Mouse (Mus musculus) lung, adult 18-20 months (tissue): ENCODE data around the gene H2-Aa.
"Not testable (repeated sequence)": the region's sequence is repeated elsewhere in the genome, so short reads cannot be mapped to it uniquely, and the experiment has no call there.

Source experiments
- DNase-seq, 2 experiments: peaks; one replicate each; pipeline ENCODE4 v3.0.0; 2022; ENCODE audit warnings: mixed read lengths in 2 of 2

Gene H2-Aa

DNA sequence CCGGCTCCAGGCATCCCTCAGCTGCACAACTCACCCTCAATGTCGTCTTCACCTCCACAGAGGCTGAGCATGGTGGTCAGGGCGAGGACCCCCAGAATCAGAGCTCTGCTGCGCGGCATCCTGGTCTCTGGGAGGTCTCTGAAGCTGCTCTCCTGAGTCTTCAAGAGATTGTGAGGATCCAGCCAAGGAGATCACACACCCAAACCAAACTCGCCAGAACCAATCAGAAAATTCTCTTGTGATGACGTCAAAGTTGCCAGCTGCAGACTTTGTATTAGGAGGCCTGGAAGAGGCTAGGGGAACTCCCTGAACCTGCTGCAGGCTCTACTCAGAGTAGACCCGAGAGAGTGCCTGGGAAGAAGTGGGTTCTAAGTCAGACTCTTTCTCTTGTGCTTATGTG is at the start of gene H2-Aa:
TSS of gene H2-Aa (minus strand) at position 176 of the 400 bp plus-strand sequence.
- peak; percentile 93 to 94 for DNase-seq

DNA sequence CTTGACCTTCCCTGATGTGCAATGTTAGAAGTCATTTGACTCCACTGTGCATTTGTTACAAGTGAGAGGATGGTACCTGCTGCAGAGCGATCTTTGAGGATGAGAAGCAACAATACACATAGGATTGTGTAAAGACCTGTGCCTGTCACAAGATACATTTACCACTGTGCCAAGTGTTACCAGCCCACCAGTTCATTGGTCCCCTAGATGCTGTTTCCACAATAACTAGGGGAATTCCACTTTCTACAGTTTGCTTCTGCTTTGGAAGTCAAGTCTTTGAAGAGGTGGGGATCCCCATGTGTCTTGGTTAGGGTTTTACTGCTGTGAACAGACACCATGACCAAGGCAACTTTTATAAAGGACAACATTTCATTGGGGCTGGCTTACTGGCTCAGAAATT is 43.6 kb upstream of the H2-Aa start:
- DNase-seq, result no peak

DNA sequence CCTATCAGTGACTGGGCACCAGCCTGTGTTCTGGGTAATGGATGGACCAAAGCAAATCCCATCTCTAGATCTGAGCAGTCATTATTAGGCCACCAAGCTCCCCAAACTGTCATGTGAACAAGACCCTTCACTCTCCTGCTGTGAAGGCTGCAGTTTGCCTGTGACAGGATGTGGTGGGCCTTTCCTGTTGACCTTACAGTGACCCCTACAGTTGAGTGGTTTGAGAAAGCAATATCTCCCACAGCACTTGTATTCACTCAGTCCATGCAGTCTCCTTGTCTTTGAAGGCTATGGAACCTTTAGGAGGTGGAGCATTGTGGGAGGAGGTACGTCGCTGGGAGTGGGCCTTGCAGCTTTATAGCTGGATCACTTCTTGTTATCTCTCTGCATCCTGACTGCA is 42.2 kb upstream of the H2-Aa start:
- DNase-seq, result no peak

DNA sequence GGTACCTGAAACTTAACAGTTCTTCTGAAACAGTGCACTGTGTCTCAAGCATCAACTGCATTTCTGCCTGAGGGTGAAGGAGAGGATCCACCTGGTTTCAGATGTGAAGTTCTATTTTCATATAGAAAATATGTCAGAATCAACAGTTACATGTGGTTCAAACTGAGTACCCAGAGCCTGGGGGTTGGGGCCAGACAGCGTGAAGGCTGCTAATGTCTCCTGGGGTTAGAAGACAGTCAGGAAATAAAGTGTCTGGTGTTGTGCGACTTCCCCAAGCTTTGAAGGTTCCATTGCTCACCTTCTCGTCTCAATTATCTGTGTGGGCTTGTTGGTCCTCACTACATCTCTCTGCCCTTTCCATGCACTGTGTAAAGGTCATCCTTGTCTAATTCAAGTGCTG is 38.8 kb upstream of the H2-Aa start:
- DNase-seq, result no peak

DNA sequence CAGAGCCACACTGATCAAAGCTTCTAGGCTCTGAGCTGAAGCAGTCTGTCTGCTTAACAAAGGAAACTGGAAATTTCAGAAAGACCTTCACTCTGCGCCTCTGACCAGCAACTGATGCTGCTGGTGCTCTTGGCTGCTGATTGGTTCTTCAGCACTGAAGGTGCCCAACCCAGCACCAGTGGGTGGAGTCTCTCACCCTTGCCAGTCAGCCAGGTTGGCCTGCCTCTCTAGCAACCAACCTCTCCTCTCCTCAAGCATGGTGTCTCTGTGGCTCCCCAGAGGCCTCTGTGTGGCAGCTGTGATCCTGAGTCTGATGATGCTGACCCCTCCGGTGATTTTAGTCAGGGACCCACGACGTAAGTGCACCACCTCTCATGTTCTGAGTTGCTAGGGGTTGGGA is 37.8 kb upstream of the H2-Aa start, which contains the start of gene H2-Eb2:
TSS of gene H2-Eb2 (plus strand) at position 230 of the 400 bp plus-strand sequence.
- peak; percentile 38 to 41 for DNase-seq

DNA sequence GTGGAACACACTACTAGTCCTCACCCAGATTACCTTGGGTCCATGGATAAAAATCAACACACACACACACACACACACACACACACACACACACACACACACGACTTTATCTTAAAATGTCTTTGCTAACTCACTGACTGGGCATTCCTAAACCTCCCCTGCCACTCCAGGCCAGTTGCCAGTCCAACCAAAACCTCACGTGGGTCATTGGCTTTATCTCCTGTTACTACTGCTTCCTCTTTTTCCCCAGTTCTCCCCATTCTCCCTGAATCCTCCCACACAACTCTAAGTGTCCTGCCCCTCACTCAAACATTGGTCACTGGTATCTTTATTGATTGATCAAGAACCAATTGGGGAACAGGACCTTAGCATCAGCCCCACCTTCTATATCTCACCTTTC is 29.7 kb upstream of the H2-Aa start:
- no peak for DNase-seq

DNA sequence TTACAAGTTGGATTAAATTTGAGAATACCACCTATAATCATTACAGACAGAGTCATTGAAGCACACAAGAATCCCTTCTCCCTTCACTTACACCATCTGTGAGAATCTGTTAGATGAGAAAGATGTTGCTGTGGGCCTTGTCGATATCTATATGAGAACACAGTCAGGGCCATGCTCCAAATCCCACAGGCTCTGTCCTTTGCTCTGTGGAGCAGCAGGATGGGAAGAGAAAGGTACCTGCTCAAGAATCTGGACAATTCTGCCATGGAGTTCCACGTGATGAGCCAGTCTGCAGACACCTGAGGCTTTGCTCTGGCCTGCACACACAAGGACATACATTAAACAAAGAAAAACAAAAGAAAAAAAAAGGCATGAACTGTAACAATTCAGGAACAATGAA is 29.1 kb upstream of the H2-Aa start:
- DNase-seq, result no peak

DNA sequence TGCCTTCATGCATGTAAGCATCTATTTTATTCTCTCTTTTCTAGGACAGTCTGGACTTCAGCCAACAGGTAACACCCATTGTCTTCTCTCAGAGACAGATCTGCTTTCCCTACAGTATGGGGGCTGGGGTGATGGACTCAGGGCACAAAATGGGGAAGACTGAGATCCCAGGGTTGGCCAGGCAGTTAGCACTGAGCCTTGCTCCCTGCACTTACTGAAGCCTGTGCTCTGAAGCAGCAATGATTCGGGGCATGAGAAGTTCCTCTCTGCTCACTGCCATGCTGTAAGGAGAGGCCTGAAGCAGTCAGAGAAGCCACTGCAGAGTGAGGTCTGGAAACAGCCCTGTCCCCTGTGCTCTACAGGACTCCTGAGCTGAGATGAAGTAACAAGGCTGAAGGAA is 27.9 kb upstream of the H2-Aa start:
- no peak for DNase-seq

DNA sequence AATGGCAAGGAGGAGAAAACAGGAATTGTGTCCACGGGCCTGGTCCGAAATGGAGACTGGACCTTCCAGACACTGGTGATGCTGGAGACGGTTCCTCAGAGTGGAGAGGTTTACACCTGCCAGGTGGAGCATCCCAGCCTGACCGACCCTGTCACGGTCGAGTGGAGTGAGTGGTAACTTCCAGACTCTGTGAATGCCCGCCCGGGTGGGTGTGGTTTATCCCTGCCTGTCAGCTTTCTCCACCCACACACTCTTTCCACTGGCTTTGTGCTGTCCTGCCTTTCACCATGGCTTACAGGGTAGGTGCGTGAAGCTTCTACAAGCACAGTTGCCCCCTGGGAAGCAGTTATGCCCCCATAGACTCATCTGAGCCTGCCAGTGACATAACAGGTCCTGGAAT is 26.7 kb upstream of the H2-Aa start:
- DNase-seq, result no peak

DNA sequence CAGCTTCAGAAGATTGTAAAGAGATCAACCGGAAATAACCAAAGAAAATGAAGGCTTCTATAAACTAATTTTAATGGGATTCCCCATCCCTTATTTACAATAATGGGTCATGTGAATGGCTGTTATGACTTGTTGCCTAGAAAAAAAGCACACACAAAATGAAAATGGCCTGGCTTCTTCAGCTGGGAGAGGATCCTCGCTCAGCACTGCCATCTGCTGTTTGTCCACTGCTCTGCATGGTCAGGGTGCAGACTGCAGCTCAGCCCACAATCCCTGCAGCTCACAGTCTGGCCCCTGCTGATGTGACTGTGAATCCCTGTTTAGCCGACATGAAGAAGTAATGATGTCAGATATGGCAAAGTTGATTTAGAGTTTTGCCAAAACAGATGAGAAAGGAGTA is 25.8 kb upstream of the H2-Aa start:
- DNase-seq, result peak; percentile 65 to 75

DNA sequence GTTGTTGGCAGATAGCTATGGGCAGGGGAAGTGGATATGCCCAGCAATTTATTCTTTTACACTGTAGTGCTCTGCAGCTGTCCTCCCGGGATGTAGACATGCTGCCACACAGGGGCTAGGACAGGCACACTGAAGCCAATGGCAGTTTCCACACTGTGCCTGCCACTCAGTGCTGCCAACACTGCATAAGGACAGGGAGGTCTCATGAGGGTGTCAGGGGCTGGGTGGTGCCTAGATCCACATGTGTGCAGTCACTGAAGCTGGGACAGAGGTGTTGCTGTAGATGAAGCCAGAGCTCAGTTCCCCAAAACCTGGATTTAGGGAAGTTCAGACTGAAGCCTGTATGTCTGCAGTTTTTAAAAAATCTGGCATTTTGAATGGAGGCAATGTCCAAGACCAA is 24.6 kb upstream of the H2-Aa start:
- DNase-seq, result no peak

DNA sequence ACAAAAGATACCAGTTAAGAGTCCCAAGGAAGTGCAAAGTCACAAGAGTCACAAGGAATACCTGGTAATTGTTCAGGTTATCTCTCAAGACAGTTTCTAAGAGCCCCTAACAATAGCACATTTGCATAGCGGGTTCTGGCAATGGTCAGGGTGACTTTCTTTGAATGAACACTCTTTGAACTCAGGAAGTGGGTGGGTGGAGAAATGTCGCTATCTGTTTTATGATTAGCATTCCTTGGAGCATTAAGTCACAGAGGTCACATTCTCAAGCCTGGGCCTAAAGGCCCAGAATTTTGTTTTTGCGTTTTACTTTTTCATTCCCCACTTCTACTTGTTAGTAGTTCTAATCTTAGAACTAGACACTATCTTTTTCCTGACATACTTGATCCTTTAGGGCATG is 22.9 kb upstream of the H2-Aa start:
- DNase-seq, result not testable (repeated sequence)

DNA sequence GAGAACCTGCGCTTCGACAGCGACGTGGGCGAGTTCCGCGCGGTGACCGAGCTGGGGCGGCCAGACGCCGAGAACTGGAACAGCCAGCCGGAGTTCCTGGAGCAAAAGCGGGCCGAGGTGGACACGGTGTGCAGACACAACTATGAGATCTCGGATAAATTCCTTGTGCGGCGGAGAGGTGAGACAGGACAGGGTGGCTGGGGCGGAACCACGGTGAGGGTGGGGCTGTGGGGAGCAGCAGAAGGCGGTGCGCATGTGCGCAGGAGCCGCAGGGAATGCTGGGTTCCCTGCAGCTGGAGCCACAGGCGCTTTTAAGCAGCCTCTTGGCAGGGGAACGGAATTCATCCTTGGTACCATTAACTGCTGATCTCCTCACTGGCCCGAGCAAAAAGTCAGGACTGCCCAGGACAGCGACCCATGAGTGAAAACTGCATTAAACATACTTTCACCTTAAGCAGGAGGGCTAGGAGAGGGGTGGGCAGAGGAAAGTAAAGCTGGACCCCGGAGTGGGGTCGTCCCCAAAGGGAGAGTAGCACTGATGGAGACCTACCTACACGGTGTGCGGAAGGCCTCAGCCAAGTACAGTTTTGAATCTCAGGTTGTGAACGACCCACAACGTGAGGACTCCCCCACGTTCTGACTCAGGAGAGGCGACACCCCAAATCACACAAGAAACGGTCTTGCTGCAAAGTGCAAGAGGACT is 22.2 kb upstream of the H2-Aa start:
- DNase-seq, result peak; percentile 78 to 82

DNA sequence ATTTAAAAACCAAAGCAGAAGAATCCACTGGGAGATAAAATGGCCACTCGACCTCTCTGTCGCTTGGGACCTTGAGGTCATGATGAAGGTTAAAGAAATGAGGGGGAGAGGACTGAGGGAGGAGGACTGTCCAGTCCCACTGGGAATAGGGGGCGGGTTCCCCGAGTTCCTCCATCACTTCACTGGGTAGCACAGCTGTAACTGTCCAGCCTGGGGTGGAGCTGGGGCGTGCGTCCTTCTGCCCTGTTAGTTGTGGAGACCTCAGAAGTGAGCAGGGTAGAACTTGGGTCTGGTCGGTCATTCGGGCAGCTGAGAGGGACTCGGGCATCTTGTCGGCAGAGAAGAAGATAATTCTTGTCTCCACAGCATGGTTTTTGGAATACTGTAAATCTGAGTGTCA is 21.6 kb upstream of the H2-Aa start:
- no peak for DNase-seq

DNA sequence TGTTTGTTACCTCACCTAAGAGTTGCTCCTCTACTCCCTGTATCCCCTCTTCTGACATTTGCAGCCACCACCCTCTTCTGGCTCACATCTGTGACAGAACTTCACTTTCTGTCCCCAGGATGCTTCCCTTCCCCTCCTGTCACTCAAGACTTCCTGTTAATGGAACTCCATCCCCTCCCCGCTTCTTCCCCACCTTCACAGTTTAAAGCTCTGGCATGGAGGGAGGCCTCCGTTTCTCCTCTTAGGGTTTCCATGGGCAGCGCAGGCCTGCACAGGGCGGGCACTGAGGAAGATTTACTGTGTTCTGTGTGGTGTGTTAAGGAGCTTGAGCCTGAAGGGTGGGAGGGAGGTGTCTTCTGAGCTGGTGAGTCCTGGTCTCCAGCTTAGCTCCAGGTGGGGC is 20.5 kb upstream of the H2-Aa start:
- DNase-seq, result no peak

DNA sequence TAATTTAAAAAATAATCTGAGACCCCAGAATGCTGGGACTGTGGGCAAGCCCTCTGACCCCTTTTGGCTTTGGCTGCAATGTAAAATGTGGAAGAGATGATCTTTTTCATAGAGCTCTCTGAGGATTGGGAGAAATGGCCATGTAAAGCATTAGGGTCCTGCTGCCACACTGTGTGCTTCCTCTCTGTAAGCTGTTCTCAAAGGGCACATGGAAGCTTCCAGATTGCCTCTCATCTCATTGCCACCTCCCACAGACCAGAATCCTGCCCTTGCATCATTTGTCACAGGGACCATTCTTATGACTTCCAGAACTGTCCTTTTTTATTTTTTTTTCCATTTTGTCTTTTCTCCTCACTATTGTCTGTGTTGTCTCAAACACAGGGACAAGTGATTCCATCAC is 19.6 kb upstream of the H2-Aa start:
- DNase-seq, result no peak

DNA sequence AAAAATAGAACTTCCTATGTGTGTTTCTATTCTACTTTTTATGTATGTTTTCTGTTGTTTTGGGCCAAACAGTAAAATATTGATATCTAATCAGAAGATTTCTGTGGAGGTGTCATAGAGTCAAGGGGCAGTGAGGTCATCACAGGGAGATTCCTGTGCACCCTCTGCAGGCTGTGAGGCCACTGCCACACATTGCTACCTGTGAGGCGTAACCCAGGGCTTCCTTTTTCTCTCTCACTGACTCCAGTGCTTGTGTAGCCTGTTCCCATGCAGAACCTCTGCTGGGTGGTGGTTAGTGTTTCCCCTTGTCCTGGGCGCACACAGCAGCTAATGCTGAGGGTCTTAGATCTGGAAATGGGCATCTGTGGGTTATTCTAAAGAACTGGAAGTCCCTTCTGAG is 18.8 kb upstream of the H2-Aa start:
- DNase-seq, result no peak

DNA sequence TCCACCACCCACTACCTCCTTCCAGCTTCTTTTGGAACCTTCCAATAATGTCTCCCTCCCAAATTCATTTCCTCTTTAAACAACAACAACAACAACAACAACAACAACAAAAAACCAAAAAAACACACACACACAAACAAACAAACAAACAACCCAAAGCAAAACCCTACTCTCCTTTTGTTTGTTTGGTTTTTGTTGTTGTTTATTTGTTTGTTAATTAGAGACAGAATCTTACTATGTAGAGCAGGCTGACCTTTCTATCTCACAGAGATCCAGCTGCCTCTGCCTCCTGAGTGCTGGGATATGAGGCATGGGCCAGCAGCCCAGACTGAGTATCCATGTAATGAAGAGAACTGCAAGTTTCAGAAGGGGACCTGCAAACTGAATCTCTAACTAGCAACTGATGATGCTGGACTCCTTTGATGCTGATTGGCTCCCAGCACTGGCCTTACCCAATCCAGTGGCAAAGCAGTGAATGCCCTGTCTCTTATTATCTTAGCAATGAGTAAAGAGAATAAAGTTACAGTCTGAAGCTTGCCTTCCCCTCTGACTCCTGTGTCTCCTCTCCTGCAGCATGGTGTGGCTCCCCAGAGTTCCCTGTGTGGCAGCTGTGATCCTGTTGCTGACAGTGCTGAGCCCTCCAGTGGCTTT is 17.9 kb upstream of the H2-Aa start, which contains the start of gene H2-Eb1:
TSS of gene H2-Eb1 (plus strand) at position 488 of the 651 bp plus-strand sequence.
- DNase-seq, result peak; percentile 92 to 94

DNA sequence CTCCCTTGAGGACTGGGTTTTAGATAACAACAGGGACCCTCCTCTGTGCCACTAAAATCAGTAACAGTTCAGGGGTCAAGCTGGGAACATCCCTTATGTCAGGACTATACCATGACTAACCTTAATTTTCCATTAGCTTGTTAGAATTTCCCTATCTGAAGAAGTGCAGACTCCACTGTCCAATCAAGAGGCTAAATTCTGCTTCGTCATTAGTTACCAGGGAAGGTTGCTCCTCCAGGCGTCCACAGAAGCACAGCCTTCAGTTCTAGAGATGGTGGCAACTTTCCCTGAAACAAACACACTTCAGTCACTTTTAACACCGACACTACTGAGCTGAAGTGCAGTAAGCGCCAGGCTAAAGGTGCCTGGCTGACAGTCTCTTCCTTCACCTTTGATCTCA is 17.1 kb upstream of the H2-Aa start:
- peak; percentile 84 to 89 for DNase-seq

DNA sequence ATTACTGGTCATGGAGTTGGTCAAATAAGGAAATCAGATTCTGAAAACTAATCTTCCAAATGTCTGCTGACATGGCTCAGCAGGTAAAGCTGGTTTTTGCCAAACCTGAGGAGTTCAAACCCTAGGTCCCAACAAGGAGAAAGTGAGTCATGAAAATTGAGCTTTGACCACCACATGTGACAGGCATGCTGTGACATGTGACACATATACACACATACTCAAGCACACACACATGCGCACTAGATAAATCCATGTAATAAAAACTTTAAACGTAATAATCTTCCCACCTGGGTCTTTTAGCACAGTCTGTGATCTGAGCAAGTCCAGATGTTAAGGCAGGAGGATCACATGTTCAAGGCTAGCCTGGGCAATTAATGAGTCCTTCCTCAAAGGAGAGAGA is 16.2 kb upstream of the H2-Aa start:
- DNase-seq, result no peak

DNA sequence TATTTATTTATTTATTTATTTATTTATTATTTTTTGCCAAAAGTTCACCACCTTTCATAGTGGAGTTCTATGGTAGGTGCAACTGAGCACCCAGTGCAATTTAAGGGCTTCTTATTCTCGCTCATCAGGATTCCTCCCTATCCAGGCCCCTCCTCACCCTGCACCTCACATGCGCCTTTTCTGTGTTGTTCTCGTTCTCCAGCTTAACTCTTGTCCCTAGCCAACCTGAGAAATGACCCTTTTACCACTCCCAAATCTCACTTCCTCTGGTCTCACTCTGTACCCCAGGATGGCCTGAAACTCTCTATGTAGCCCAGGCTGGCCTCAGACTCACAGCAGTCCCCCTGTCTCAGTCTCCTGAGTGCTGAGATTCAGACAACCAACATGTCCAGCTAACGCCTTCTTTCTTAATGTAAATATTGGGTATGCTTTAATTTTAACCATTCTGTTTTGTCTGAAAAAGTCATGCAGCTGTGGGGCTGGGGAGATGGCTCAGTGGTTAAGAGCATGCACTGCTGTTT is 14.1 kb upstream of the H2-Aa start:
- no peak for DNase-seq

DNA sequence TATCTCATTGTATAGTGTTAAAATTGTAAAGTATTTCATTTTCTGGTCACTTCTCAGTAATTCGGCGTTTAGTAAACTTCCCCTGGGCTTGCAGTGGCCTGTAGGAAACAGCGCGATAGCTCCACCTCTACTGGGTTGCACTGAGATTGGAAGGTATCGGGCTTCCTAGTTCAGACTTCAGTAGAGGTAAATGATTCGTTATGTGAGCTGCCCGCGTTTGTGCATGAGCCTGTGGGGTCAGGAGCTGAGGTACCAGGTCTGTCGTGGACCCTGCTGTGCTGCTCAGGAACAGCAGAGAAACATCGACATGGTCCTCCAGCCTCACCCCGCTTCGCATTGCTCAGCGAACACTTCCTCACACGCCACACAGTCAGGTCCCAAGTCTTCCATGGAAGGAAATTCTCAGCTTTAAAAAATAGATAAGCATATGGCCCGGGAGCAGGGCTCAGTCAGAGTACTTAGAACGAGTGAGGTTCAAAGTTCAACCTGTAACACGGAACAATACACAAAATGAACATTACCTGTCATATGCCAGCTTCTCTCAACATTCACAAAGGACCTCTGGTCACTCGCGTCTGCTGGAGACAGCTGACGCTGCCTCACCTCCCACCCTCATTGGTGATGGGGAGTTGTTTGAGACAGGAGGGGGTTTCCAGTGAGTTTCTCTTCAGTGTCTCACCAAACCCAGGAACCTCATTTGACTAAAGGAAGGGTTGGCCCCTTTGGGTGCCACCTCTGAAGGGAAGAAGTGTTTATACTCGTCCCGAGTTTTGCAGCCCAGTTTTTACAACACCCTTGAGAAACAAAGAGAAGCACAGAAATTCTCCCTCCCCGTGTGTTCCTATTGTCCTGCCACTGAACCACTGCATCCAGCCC is 13.3 kb upstream of the H2-Aa start:
- DNase-seq, result peak in 1 of 2 experiments; percentile 63

DNA sequence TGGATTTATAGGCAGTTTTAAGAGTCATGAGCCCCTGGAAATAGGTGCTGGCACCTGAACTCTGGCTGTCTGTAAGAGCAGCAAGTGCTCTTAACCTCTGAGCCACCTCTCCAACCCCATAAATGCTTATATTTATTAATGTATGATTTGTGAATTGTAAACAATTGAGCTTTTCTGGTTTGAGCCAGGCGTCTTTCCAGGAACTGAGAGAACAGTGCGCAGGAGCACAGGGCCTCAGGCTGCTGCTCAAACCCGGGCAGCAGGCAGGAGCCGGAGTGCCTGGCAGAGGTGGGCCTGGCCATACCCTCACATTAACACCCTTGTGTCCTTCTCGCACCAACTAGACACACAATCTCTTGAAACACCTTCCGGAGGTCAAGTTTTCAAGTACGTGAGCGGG is 12.4 kb upstream of the H2-Aa start:
- no peak for DNase-seq
